Mouse (Mus musculus): ENCODE measurements around the gene Cdhr2.

The Cdhr2 gene

GRCm38 (mm10) chr13:54701243-54701642, at the start of gene Cdhr2:
Cdhr2 (plus strand) TSS chr13:54701461.
- DNase-seq, result peak; percentile 81

GRCm38 (mm10) chr13:54660877-54661276, 40.4 kb upstream of the Cdhr2 start:
- DNase-seq, result no peak

DNA sequence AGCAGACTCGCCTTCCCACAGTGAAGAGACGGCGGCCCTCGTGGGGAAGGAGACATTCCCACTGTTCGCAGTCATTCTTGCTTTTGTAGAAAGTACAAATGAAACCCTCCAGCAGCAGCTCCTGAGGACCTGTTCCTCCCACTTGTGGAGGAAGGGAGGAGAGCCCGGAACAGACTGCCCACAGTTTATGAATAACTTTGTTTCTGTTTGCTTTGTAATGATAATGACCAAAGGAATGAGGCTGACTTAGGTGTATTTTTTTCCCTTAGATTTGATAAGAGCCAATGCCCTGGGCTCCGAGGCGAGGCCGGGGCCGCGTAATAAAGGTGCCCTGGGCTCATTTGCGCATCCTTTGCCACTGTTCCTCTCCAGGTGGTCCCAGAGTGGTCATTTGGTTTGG, 39.9 kb upstream of the Cdhr2 start:
- DNase-seq, result no peak

- DNase-seq, result no peak
Measured at GRCm38 (mm10) chr13:54663999-54664398, 37.3 kb upstream of the Cdhr2 start.

- DNase-seq, result no peak
Measured at GRCm38 (mm10) chr13:54664509-54664908, 36.8 kb upstream of the Cdhr2 start.

- DNase-seq, result no peak
Measured at GRCm38 (mm10) chr13:54665062-54665461, 36.2 kb upstream of the Cdhr2 start.

DNA sequence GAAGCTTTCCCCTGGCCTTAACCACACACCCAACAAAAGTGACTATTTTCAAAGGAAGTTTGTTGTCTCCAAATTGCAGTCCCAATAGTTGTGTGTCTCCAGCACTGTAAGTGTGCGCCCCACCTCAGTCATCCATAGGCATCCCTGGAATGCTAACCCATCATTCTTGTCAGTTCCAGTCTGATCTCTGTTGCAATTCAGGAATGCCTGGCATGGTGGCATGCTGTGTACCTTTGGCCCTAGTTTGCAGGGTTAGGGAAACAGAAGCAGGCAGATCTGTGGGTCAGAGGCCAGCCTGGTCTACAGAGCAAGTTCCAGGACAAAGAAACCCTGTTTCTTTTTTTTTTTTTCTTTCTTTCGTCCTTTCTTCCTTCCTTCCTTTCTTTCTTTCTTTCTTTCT, 30.8 kb upstream of the Cdhr2 start:
- peak; percentile 59 for DNase-seq

DNA sequence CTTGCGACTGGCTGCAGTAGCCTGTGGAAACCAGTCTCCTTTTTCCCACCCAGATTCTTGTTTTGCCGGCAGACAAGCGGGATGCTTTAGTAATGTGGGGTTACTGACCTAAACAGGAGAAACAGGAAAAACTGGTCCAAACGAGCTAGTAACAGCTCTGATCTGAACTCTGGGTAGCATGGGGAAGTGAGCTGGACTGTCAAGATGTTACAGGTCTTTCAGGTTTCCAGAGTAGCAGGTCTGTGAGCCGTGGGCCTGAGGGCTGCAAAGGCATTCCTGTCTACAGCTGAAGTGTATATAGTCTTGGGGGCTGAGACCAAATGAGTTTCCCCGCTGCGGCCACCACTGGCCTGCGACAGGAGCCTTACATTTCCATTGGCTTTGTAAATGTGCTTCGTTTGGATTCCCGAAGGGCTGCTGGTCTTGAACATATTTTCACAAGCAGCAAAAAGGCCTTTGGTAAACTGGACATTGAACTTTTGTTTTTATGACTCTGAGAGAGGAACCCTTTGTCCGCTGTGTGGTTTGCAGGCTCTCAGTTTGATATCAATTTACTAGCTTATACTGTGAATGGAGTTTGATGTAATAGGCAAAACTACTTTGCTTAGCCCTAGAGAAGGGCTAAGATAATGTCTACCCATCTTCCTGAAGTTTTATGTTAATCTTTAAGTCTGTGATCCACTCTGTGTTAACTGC, 25.2 kb upstream of the Cdhr2 start:
- no peak for DNase-seq

DNA sequence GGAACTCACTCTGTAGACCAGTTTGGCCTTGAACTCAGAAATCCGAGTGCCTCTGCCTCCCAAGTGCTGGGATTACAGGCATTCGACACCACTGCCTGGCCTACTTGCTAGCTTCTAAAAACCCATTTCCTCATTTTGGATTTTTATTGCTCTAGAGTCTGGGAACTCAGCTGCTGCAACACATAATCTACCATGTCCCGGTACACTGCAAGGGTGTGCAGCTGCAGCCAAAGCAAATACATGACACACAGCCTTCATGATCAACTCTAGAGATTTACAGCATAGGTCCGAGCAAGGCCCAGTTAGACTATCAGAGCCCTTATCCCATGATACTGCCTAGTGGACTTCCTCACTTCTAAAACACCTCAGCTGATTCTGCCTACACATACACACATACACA, 23.0 kb upstream of the Cdhr2 start:
- DNase-seq, result no peak

DNA sequence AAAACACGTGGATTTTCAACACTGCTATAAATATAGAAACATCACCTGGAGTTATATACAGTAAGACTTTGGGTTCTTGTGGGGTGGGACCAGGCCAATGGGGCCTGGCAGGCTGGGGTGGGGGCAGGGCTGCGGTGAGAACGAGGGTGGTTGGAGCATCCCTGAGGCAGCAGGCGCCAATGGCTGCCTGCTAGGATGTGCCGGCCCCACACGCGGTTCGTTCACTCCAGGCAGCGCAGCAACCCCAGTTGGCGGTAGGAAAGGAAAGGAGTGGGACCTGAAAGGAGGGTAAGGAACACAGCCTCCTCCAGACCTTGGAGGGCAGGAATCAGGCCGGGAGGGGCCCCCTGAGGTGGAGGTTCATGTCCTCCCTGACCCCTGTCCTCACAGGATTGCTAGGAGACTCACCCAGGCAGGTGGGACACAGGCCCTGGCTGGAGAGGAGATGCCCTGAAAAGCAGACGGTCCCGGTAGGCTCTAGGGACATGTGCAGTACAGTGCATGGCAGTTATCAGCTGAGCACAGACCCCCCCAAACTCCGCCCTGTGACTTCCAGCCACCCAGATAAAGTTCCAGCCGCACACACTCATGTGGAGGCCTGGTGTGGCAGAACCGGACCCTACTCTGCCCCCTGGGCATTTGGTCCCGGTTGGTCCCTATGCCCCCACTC, 20.9 kb upstream of the Cdhr2 start:
- DNase-seq, result no peak

DNA sequence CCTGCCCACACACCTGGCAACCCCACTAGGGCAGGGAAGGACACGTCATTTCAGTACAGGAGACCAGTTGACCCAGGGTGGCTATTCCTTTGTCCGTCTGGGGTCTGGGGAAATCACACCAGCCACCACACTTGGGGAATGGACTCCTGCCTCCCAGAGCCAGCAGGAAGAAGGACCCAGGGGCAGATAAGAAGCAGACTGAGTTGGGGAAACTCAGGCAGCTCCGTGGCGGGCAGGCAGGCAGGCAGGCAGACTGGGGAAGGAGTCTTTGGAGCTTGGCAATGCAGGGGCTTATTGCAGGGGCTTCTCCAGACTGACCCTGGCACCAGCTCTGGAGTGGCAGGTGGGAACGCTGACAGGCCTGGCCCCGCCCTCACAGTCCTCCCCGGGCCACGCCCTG, 20.0 kb upstream of the Cdhr2 start:
- DNase-seq, result no peak

GRCm38 (mm10) chr13:54683301-54683700, 18.0 kb upstream of the Cdhr2 start:
- DNase-seq, result no peak

DNA sequence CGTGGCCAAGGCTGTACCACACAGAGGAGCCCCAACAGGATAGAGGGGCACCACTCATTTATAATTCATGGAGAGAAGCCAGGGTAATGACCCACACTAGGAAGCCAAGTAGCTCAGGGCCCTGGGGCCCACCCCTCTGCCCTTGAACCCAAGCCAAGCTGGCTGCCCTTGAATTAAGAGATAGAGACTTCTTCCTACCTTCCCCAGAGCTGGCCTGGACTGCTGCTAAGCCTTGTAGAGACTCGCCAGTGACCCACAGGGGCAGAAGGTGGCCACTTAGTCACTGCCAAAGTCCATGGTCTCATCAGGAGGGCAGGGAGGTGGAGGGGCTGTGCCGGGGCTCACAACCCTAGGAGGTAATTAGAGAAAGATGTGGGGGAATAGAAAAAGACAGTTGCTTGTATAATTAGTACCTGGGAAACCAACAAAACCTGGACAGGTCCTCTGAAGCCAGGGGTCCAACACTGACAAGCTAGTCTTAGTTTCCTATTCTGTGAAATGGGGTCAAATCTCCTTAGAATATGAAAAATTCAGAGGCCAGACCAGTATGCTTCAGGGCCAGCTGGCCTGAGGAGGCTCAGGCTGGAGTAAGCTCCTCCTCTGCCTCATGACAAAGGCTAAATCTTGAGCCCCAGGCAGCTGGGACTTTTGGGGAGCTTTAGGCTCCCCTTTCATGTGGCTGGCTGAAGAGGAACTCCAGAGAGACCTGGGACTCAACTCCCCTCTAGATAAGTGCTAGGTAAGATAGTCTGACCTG, 16.9 kb upstream of the Cdhr2 start:
- peak; percentile 50 for DNase-seq

DNA sequence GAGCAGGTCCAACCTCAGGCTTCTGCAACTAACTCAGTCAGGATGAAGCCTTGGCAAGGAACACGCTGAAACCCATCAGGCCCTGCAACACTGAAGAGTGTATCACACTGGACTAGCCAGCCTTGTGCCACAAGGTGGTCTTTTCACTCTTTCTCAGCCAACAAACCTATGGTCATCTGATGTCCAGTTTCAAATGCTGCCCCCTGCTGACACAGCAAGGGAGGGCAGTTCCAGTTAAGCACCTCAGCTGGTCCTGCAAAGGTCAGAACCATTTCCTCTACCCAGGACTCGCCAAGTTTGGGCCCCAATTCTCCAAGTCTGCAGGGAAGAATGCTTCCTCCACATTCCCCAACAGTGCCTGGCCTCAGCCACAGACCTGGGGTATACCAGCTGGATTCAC, 16.1 kb upstream of the Cdhr2 start:
- peak; percentile 59 for DNase-seq

DNA sequence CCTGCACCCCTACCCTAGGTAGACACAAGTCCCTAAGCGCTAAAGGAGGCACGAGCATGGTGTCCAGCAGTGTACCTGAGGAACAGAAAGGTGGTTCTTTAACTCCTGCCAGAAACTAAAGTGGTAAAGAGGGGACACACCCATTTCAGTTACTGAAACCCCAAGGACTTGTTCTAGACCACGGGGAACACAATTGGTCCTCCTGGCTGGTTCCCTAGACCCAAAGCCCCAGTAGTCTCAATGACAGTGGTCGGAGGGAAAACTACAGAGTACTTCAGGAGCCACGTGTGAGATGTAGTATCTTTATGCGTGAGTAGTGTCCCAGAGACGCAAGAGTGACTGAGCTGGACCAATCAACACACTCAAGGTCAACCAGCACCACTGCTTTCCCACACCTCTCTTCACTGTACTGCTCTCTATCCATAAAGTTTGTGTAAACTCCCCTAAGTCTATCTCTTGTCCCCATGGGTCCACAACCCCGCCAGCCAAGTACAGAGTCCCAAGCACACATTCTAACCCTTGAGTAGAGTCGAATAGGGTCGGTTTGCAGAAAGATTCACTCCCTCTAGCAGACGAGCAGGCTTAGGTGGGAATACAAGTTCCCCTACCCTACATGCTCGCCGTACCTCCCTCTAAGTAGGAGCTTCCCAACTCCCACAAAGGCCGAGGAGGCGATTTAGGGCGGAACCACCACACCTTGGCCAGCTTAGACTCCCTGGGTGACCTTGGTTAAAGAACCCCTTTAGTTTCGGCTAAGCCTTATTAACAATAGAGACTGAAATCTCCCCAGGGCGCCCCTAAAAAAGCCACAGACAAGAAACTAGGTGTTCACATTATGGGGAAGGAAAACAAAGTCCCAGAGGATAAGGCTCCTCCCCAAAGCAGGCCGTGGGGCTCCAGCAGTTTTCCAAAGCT, 14.9 kb upstream of the Cdhr2 start:
- no peak for DNase-seq

- DNase-seq, result peak; percentile 82
Measured at GRCm38 (mm10) chr13:54687096-54687495, 14.2 kb upstream of the Cdhr2 start.

- peak; percentile 98 for DNase-seq
Measured at GRCm38 (mm10) chr13:54687575-54688424, 13.5 kb upstream of the Cdhr2 start.

DNA sequence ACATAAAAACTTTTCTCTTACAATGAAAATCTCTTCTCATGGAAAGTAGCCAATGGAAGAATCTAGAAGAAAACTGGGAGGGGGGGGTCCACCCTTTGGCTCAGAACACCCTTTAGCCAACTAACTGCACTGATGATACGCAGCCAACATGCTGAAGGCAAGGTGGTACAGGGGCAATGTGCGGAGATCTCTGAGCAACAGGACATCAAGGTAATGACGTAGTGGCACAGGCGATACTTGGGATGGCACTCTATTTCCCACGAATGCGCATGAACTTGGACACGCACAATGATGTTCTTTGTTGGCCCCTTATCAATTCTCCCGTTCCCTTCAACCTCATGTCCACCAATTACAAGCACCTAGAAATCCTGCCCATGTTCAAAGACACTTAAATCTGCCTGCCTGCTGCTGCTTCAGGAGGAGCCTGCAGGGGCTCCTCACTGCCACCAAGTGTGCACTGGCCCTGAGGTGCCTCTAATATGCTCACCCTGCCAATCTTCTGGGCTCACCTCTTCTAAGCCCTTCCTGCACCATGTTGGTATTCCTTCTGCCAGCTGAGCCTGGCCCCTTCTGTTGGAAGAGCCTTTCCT, 11.0 kb upstream of the Cdhr2 start:
- DNase-seq, result no peak

DNA sequence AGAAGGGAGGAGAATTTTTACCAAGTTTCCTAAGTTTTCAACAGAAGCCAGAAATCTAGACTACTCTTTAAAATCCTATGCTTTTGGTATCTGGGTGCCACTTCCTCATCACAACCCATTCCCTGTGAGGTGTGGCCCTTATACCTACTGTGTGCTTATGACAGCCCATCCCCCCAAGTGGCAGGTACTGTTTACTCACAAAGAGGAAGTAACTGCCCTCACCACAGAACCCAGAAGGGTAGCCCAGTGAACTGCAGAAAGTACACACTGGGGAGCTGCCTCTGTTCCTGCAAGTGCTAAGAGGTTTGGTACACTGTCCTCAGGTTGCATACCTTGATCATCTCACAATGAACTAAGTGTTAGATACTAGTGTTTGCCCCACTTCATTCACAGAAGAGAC, 9.5 kb upstream of the Cdhr2 start:
- no peak for DNase-seq

- no peak for DNase-seq
Measured at GRCm38 (mm10) chr13:54692711-54693557, 8.3 kb upstream of the Cdhr2 start.
